20 mouse cellular contexts compared by ENCODE assay signal in the genomic region with DNA sequence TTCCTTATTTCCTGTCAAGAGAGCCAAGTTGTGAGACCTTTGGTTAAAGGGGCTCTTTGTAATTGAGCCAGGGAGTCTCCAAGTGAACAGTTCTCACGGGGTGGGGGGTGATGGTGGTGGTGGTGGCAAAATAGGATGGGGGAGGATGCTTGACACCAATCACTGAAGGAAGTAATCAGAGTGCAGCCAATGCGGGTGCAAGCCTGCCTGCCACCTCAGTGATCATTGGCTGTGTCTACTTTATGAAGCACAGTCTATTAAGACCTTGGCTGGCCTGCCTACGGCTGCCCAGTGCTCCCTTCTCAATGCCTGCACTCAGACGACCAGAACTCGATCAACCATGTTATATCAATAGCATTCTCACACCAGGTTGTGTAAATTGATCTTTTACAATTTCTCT.
DNase-seq lines count a peak whose midpoint lies in the region; ATAC-seq lines count a peak whose summit lies in the region.
"Had no signal": no experiment of that assay in that cellular context is flagged by ENCODE, and none has a peak within 500 bp of the region (broad histone marks: within the 10 kb centered on the region; RNA-seq: fewer than 3 reads in every experiment).

No protein-coding gene starts in this region.

- 0 out of 2 replicates have a peak, but pooled peaks cover 2% of the 10 kb centered on the region for H3K27me3 ChIP-seq in forebrain, embryonic 14.5 days (replicated peaks; ENCODE audit: control insufficient read depth, insufficient read depth, low read length)
- H3K27me3 ChIP-seq in forebrain, embryonic 16.5 days (replicated peaks; ENCODE audit: control insufficient read depth, insufficient read depth, low read length): no peaks in the 10 kb centered on the region
- H3K27me3 ChIP-seq in hindbrain, embryonic 16.5 days (replicated peaks; ENCODE audit: control insufficient read depth, insufficient read depth, low read length): 0 out of 2 replicates have a peak, but pooled peaks cover 3% of the 10 kb centered on the region
- H3K27me3 ChIP-seq: CH12.LX had no signal

- WGBS in forebrain, embryonic 14.5 days: 41% methylated on average over 5 of the region's 5 CpGs
- 40% methylated on average over 5 of the region's 5 CpGs for WGBS in forebrain, embryonic 16.5 days
- WGBS in hindbrain, embryonic 16.5 days: 20% methylated on average over 5 of the region's 5 CpGs

- no peak overlapping the region for H3K4me2 ChIP-seq in forebrain, embryonic 14.5 days (ENCODE audit: low read length)
- no peak overlapping the region for H3K4me2 ChIP-seq in forebrain, embryonic 16.5 days (ENCODE audit: low read length)
- no peak overlapping the region for H3K4me2 ChIP-seq in hindbrain, embryonic 16.5 days (ENCODE audit: low read length)

- H3K9me3 ChIP-seq in forebrain, embryonic 14.5 days (replicated peaks; ENCODE audit: control insufficient read depth, low read length): no peaks in the 10 kb centered on the region
- H3K9me3 ChIP-seq in forebrain, embryonic 16.5 days (ENCODE audit: control insufficient read depth, low read length): no peaks in the 10 kb centered on the region
- no peaks in the 10 kb centered on the region for H3K9me3 ChIP-seq in hindbrain, embryonic 16.5 days (ENCODE audit: control insufficient read depth, low read length)
- H3K9me3 ChIP-seq: forebrain, embryonic 10.5 days had no signal

- H3K9ac ChIP-seq in forebrain, embryonic 14.5 days (ENCODE audit: low read length): no peak overlapping the region
- no peak overlapping the region for H3K9ac ChIP-seq in forebrain, embryonic 16.5 days (replicated peaks; ENCODE audit: low read depth, low read length)
- no peak overlapping the region for H3K9ac ChIP-seq in hindbrain, embryonic 16.5 days (ENCODE audit: low read depth, low read length)

- H3K4me1 ChIP-seq in forebrain, embryonic 14.5 days (ENCODE audit: control insufficient read depth, insufficient read depth, low read length): peaks cover 9% of the 10 kb centered on the region; the same call in 1 of the 2 replicates
- H3K4me1 ChIP-seq in forebrain, embryonic 16.5 days (replicated peaks; ENCODE audit: control insufficient read depth, insufficient read depth, low read length): peaks cover 12% of the 10 kb centered on the region
- H3K4me1 ChIP-seq in hindbrain, embryonic 16.5 days (ENCODE audit: control insufficient read depth, insufficient read depth, low read depth, low read length): peaks cover 8% of the 10 kb centered on the region

- H3K36me3 ChIP-seq in forebrain, embryonic 14.5 days (ENCODE audit: control insufficient read depth, insufficient read depth, low read length): no peaks in the 10 kb centered on the region
- H3K36me3 ChIP-seq in forebrain, embryonic 16.5 days (ENCODE audit: control insufficient read depth, insufficient read depth): no peaks in the 10 kb centered on the region
- H3K36me3 ChIP-seq in hindbrain, embryonic 16.5 days (ENCODE audit: control insufficient read depth, insufficient read depth, low read length): no peaks in the 10 kb centered on the region
- H3K36me3 ChIP-seq: forebrain, embryonic 10.5 days had no signal

- intact Hi-C loops in left cerebral cortex, postnatal 4 days (cut with DNase I): no loop called here
- intact Hi-C loops in heart, postnatal 36 days (cut with DNase I): no loop called here

- H3K4me3 ChIP-seq in forebrain, embryonic 14.5 days (ENCODE audit: low read depth, low read length): no peak overlapping the region
- H3K4me3 ChIP-seq in forebrain, embryonic 16.5 days (replicated peaks; ENCODE audit: low read length): no peak overlapping the region
- H3K4me3 ChIP-seq in hindbrain, embryonic 16.5 days (ENCODE audit: low read length): no peak overlapping the region
- H3K4me3 ChIP-seq: forebrain, embryonic 10.5 days had no signal

- no peak for ATAC-seq in forebrain, embryonic 14.5 days
- no peak for ATAC-seq in forebrain, embryonic 16.5 days
- peak; percentile 73 for ATAC-seq in hindbrain, embryonic 16.5 days
- ATAC-seq in inflammation-experienced regulatory T-cells, adult 6 months: no peak
- ATAC-seq: intestine, postnatal 0 days; lung, postnatal 0 days had no signal

- peak; percentile 4 for DNase-seq in forebrain, embryonic 14.5 days (ENCODE audit: low spot score)
- DNase-seq in left cerebral cortex, postnatal 4 days: peak; percentile 11
- DNase-seq in left cerebral cortex, adult 8-10 months (ENCODE audit: low spot score in 2 of 2): no peak
- peak; percentile 31 for DNase-seq in embryo, embryonic 10.5 days (ENCODE audit: low spot score)
- no peak for DNase-seq in heart, postnatal 36 days
- DNase-seq: adrenal gland, postnatal 14 days; cerebellum, adult 11 months; gastrocnemius, postnatal 10 days; heart, adult 18-20 months; heart, postnatal 4 days; liver; right cerebral cortex, postnatal 4 days; thymus, adult 2 months had no signal

- no peak overlapping the region for H3K27ac ChIP-seq in forebrain, embryonic 14.5 days (ENCODE audit: low read depth, low read length)
- no peak overlapping the region for H3K27ac ChIP-seq in forebrain, embryonic 16.5 days (ENCODE audit: low read length)
- H3K27ac ChIP-seq in hindbrain, embryonic 16.5 days (ENCODE audit: low read depth, low read length): no peak overlapping the region
- H3K27ac ChIP-seq: forebrain, embryonic 10.5 days had no signal

Comparison
In these comparisons a context has a peak if more than half of its experiments do, and no peak if none do; other contexts are left out.
1. DNase-seq: peak in forebrain, embryonic 14.5 days (single experiment), left cerebral cortex, postnatal 4 days (single experiment) and embryo, embryonic 10.5 days (single experiment); none in left cerebral cortex, adult 8-10 months (0 of 2) and heart, postnatal 36 days (0 of 2).